Mouse (Mus musculus): ENCODE results near the gene Haus4. TPM values are rescaled to one million over a fixed set of nuclear protein-coding genes. Genes with fewer than 3 reads are reported as not detected.

The Haus4 gene
- polyA plus RNA-seq, 1 experiment from 2014 or later: 32.2 TPM

Other genes starting within 250 kb of the Haus4 start
- 15.9 and 17.9 TPM in 2 replicates for gene Oxa1l, start 193.8 kb downstream of the Haus4 start, polyA plus RNA-seq (2015; fragmentation: Nextera tagmentation; extraction: Ambion mirVana)
- gene Slc7a7, start 136.8 kb downstream of the Haus4 start, polyA plus RNA-seq (2015; fragmentation: Nextera tagmentation; extraction: Ambion mirVana): 9.5 and 10.5 TPM in 2 replicates
- gene Mrpl52, start 127.7 kb downstream of the Haus4 start, polyA plus RNA-seq (2015; fragmentation: Nextera tagmentation; extraction: Ambion mirVana): 161 and 178 TPM in 2 replicates
- gene Mmp14, start 123.0 kb downstream of the Haus4 start, polyA plus RNA-seq (2015; fragmentation: Nextera tagmentation; extraction: Ambion mirVana): 22.9 and 25.3 TPM in 2 replicates
- 17.9 and 19.3 TPM in 2 replicates for gene Lrp10, start 90.5 kb downstream of the Haus4 start, polyA plus RNA-seq (2015; fragmentation: Nextera tagmentation; extraction: Ambion mirVana)
- gene Rem2, start 78.5 kb downstream of the Haus4 start, polyA plus RNA-seq (2015; fragmentation: Nextera tagmentation; extraction: Ambion mirVana): 0.09 and 0.34 TPM in 2 replicates
- gene Prmt5, start 37.1 kb downstream of the Haus4 start, polyA plus RNA-seq (2015; fragmentation: Nextera tagmentation; extraction: Ambion mirVana): 20.6 and 21.6 TPM in 2 replicates
- 5.0 and 6.1 TPM in 2 replicates for gene Ajuba, start 22.9 kb upstream of the Haus4 start, polyA plus RNA-seq (2015; fragmentation: Nextera tagmentation; extraction: Ambion mirVana)
- 2.3 and 2.5 TPM in 2 replicates for gene 4931414P19Rik, start 51.4 kb upstream of the Haus4 start, polyA plus RNA-seq (2015; fragmentation: Nextera tagmentation; extraction: Ambion mirVana)
- gene Psmb5, start 63.4 kb upstream of the Haus4 start, polyA plus RNA-seq (2015; fragmentation: Nextera tagmentation; extraction: Ambion mirVana): 173 and 183 TPM in 2 replicates
- not detected in 2 replicates for gene Psmb11, start 66.8 kb upstream of the Haus4 start, polyA plus RNA-seq (2015; fragmentation: Nextera tagmentation; extraction: Ambion mirVana)
- gene Gm17606, start 86.3 kb upstream of the Haus4 start, polyA plus RNA-seq (2015; fragmentation: Nextera tagmentation; extraction: Ambion mirVana): not detected in 2 replicates
- gene Cdh24, start 86.7 kb upstream of the Haus4 start, polyA plus RNA-seq (2015; fragmentation: Nextera tagmentation; extraction: Ambion mirVana): 0.13 and 0.25 TPM in 2 replicates
- 40.2 and 42.6 TPM in 2 replicates for gene 1700123O20Rik, start 131.6 kb upstream of the Haus4 start, polyA plus RNA-seq (2015; fragmentation: Nextera tagmentation; extraction: Ambion mirVana)
- 43.5 and 45.1 TPM in 2 replicates for gene Acin1, start 132.3 kb upstream of the Haus4 start, polyA plus RNA-seq (2015; fragmentation: Nextera tagmentation; extraction: Ambion mirVana)
- 0.05 and 0.06 TPM in 2 replicates for gene Gm29776, start 144.2 kb upstream of the Haus4 start, polyA plus RNA-seq (2015; fragmentation: Nextera tagmentation; extraction: Ambion mirVana)
- gene Cebpe, start 157.6 kb upstream of the Haus4 start, polyA plus RNA-seq (2015; fragmentation: Nextera tagmentation; extraction: Ambion mirVana): 10.4 and 11.7 TPM in 2 replicates
- 3.0 and 4.9 TPM in 2 replicates for gene Slc7a8, start 227.3 kb upstream of the Haus4 start, polyA plus RNA-seq (2015; fragmentation: Nextera tagmentation; extraction: Ambion mirVana)